Mouse (Mus musculus): ENCODE measurements around the gene Rps8. TPM values are rescaled to one million over a fixed set of nuclear protein-coding genes. Genes with fewer than 3 reads are reported as not detected.

Rps8 gene
- polyA plus RNA-seq, 1 experiment, result 190 TPM

- Histone ChIP-seq H3K4me3 (replicated peaks) (peak within 1 kb of the TSS; percentile 64), H3K9me3 (ENCODE audit: control insufficient read depth, low read length) (no peaks in the 10 kb centered on the region), H3K27me3 (ENCODE audit: control insufficient read depth) (peaks cover 5% of the 10 kb centered on the region), H3K36me3 (ENCODE audit: control insufficient read depth) (peaks cover 38% of the 10 kb centered on the region), H3K4me1 (ENCODE audit: control insufficient read depth) (peaks cover 29% of the 10 kb centered on the region)
- peak; percentile 47 for TF ChIP-seq GATA1 (IDR thresholded peaks at IDR 0.05; ENCODE audit: low read length)
- no peak for TF ChIP-seq TAL1 (IDR thresholded peaks at IDR 0.05; ENCODE audit: low read length)
Observed at GRCm38 (mm10) chr4:117181863-117182758, 26.1 kb upstream of the Rps8 start, which contains the start of gene Kif2c. TSS of gene Kif2c (minus strand) at chr4:117182639.

GRCm38 (mm10) chr4:117169936-117170335 lies 13.9 kb upstream of the Rps8 start:
- TF ChIP-seq GATA1 (IDR thresholded peaks at IDR 0.05; ENCODE audit: low read length) (no peak), TAL1 (IDR thresholded peaks at IDR 0.05; ENCODE audit: low read length) (no peak)
- Histone ChIP-seq H3K9me3 (ENCODE audit: control insufficient read depth, low read length) (no peaks in the 10 kb centered on the region), H3K4me3 (replicated peaks) (no peak overlapping the region), H3K36me3 (ENCODE audit: control insufficient read depth) (peaks cover 100% of the 10 kb centered on the region), H3K4me1 (ENCODE audit: control insufficient read depth) (no peaks in the 10 kb centered on the region; the same call in 1 of the 2 replicates), H3K27me3 (ENCODE audit: control insufficient read depth) (no peaks in the 10 kb centered on the region)

DNA sequence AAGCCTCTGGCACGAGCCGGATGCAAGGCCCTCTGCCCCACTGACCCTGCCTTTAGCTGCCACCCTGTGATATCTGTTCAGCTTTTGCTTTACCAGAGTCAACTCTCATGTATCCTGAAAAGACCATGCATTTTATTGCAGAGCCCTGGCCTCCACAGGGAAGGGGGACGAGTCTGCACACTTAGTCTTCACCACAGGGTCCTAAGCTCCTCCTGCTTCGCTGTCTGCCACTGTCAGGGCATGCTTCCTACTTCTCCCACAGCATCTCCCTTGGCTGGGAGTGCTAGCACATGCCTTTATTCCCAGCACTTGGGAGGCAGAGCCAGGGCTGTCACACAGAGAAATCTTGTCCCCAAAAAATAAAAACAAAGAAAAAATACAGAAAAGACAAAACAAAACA lies 5.1 kb upstream of the Rps8 start:
- Histone ChIP-seq H3K9me3 (ENCODE audit: control insufficient read depth, low read length) (no peaks in the 10 kb centered on the region), H3K4me3 (replicated peaks) (no peak overlapping the region), H3K36me3 (ENCODE audit: control insufficient read depth) (peaks cover 78% of the 10 kb centered on the region), H3K4me1 (ENCODE audit: control insufficient read depth) (peaks cover 5% of the 10 kb centered on the region), H3K27me3 (ENCODE audit: control insufficient read depth) (no peaks in the 10 kb centered on the region)
- TF ChIP-seq TAL1 (IDR thresholded peaks at IDR 0.05; ENCODE audit: low read length) (no peak), GATA1 (IDR thresholded peaks at IDR 0.05; ENCODE audit: low read length) (no peak)

DNA sequence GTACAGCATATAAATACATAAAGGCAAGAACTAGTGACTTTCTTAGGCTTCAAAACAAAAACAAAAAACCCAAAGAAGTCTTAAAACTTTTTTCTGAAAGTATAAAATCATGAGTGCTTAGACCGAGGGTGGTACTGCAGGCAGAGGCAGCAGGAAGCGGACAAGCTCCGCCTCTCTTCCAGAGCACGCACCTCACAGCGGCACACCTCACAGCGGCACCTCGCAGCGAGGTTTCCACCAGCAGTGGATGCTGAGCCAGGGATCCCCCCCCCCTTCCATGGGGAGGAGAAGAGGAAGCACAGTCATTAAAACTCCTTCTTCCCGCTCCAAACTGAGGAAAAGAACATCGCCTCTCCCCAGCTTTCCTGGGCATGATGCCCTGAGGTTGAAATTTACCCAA lies 3.6 kb upstream of the Rps8 start:
- TF ChIP-seq TAL1 (IDR thresholded peaks at IDR 0.05; ENCODE audit: low read length), result no peak
- TF ChIP-seq GATA1 (IDR thresholded peaks at IDR 0.05; ENCODE audit: low read length), result no peak
- H3K36me3 ChIP-seq (ENCODE audit: control insufficient read depth), result peaks cover 72% of the 10 kb centered on the region
- no peaks in the 10 kb centered on the region for H3K9me3 ChIP-seq (ENCODE audit: control insufficient read depth, low read length)
- no peaks in the 10 kb centered on the region for H3K27me3 ChIP-seq (ENCODE audit: control insufficient read depth)
- H3K4me1 ChIP-seq (ENCODE audit: control insufficient read depth), result peaks cover 13% of the 10 kb centered on the region
- no peak overlapping the region for H3K4me3 ChIP-seq (replicated peaks)

- peaks cover 36% of the 10 kb centered on the region for H3K4me1 ChIP-seq (ENCODE audit: control insufficient read depth)
- H3K27me3 ChIP-seq (ENCODE audit: control insufficient read depth), result no peaks in the 10 kb centered on the region
- H3K9me3 ChIP-seq (ENCODE audit: control insufficient read depth, low read length), result no peaks in the 10 kb centered on the region
- H3K4me3 ChIP-seq (replicated peaks), result peak overlapping the region; percentile 94
- peaks cover 71% of the 10 kb centered on the region for H3K36me3 ChIP-seq (ENCODE audit: control insufficient read depth)
- TF ChIP-seq GATA1 (IDR thresholded peaks at IDR 0.05; ENCODE audit: low read length) (no peak), TAL1 (IDR thresholded peaks at IDR 0.05; ENCODE audit: low read length) (no peak)
Observed at GRCm38 (mm10) chr4:117156372-117156771, 329 bp upstream of the Rps8 start.

GRCm38 (mm10) chr4:117155020-117155791 lies 837 bp downstream of the Rps8 start:
- no peaks in the 10 kb centered on the region for H3K9me3 ChIP-seq (ENCODE audit: control insufficient read depth, low read length)
- TF ChIP-seq TAL1 (IDR thresholded peaks at IDR 0.05; ENCODE audit: low read length) (no peak), GATA1 (IDR thresholded peaks at IDR 0.05; ENCODE audit: low read length) (no peak)
- peak overlapping the region; percentile 94 for H3K4me3 ChIP-seq (replicated peaks)
- peaks cover 71% of the 10 kb centered on the region for H3K36me3 ChIP-seq (ENCODE audit: control insufficient read depth)
- no peaks in the 10 kb centered on the region for H3K27me3 ChIP-seq (ENCODE audit: control insufficient read depth)
- peaks cover 41% of the 10 kb centered on the region for H3K4me1 ChIP-seq (ENCODE audit: control insufficient read depth)

GRCm38 (mm10) chr4:117152714-117153113 lies 3.3 kb downstream of the Rps8 start:
- Histone ChIP-seq H3K4me3 (replicated peaks) (peak overlapping the region; percentile 2), H3K4me1 (ENCODE audit: control insufficient read depth) (peaks cover 41% of the 10 kb centered on the region), H3K9me3 (ENCODE audit: control insufficient read depth, low read length) (no peaks in the 10 kb centered on the region), H3K36me3 (ENCODE audit: control insufficient read depth) (peaks cover 77% of the 10 kb centered on the region), H3K27me3 (ENCODE audit: control insufficient read depth) (no peaks in the 10 kb centered on the region)
- TF ChIP-seq GATA1 (IDR thresholded peaks at IDR 0.05; ENCODE audit: low read length) (no peak), TAL1 (IDR thresholded peaks at IDR 0.05; ENCODE audit: low read length) (no peak)

GRCm38 (mm10) chr4:117151416-117151815 lies 4.6 kb downstream of the Rps8 start:
- no peaks in the 10 kb centered on the region for H3K9me3 ChIP-seq (ENCODE audit: control insufficient read depth, low read length)
- no peak for TF ChIP-seq GATA1 (IDR thresholded peaks at IDR 0.05; ENCODE audit: low read length)
- TF ChIP-seq TAL1 (IDR thresholded peaks at IDR 0.05; ENCODE audit: low read length), result no peak
- peaks cover 42% of the 10 kb centered on the region for H3K4me1 ChIP-seq (ENCODE audit: control insufficient read depth)
- peaks cover 78% of the 10 kb centered on the region for H3K36me3 ChIP-seq (ENCODE audit: control insufficient read depth)
- no peak overlapping the region for H3K4me3 ChIP-seq (replicated peaks)
- no peaks in the 10 kb centered on the region for H3K27me3 ChIP-seq (ENCODE audit: control insufficient read depth)

GRCm38 (mm10) chr4:117150212-117150733 lies 5.8 kb downstream of the Rps8 start:
- Histone ChIP-seq H3K4me1 (ENCODE audit: control insufficient read depth) (peaks cover 42% of the 10 kb centered on the region), H3K4me3 (replicated peaks) (no peak overlapping the region), H3K36me3 (ENCODE audit: control insufficient read depth) (peaks cover 76% of the 10 kb centered on the region), H3K9me3 (ENCODE audit: control insufficient read depth, low read length) (no peaks in the 10 kb centered on the region), H3K27me3 (ENCODE audit: control insufficient read depth) (no peaks in the 10 kb centered on the region)
- TF ChIP-seq GATA1 (IDR thresholded peaks at IDR 0.05; ENCODE audit: low read length) (no peak), TAL1 (IDR thresholded peaks at IDR 0.05; ENCODE audit: low read length) (no peak)

Measured in erythroblast, embryonic 14.5 days (primary cell).